Mouse (Mus musculus): Measurements from ENCODE around the gene Pax7. TPM values are rescaled to one million over a fixed set of nuclear protein-coding genes. Genes with fewer than 3 reads are reported as not detected.

Pax7 gene
- total and polyA plus RNA-seq, 3 experiments = not detected

DNA sequence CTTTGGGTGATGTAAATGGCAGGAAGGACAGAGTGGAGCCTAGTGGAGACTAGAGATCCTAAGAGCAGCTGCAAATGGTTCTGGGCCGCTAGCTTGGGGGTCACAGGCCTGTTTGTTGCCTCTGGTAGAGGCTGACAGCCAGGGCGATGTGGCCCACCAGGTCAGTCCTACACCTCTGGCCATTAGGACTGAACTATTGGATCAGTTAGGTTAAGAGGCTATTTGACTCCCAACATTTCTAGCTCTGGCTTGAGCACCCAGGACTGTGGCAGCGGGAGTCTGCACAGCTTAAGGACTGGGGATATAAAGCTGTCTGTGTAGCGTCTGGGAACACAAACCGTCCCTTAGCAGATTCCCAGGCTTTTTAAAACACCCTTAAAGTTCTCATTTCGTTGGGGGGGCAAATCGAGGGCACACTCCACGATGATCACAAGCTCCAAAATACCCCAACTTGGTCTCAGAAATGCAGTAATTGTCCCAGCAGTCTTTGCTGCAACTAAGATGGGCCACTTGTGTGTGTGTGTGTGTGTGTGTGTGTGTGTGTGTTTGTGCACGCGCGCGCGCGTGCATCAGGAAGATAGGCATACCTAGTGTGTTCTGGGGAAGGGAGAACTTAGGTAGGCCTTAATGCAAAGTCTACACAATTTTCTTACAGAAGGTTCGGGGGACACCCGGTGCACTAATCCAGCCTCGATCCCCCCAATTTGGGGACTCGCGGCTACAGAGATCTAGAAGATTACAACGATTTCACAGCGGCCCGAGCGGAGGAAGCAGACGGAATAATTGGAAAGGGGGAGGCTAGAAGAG, 2.5 kb downstream of the Pax7 start:
- no peak for DNase-seq (ENCODE audit: low read depth, low spot score)

DNA sequence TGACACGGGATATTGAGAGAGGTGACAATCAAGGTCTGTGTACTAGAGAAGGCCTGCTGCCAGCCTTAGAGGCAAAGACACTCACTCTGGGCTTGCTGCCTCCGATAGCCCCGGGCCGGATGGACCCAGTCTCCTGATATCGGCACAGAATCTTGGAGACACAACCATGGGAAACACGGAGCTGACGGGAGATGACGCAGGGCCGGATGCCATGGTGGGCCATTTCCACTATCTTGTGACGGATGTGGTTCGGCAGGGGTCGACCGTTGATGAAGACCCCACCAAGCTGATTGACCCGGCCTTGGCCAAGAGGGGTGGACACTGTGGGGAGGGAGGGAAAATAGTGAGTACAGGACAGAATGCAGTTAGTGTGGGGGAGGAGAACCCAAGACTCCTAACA, 3.3 kb downstream of the Pax7 start:
- H3K79me2 ChIP-seq (ENCODE audit: control insufficient read depth, insufficient read depth, low read length, poor library complexity) = no peaks in the 10 kb centered on the region
- H3K27ac ChIP-seq (ENCODE audit: control insufficient read depth, low read depth, low read length) = no peak overlapping the region
- H3K27me3 ChIP-seq (ENCODE audit: control insufficient read depth in 1 of 2, insufficient read depth in 2 of 2, low read length in 2 of 2) = no peaks in the 10 kb centered on the region
- H3K4me3 ChIP-seq (ENCODE audit: control insufficient read depth in 1 of 2, insufficient read depth in 1 of 2, low read depth in 2 of 2, low read length in 2 of 2) = no peak overlapping the region
- no peaks in the 10 kb centered on the region for H3K9me3 ChIP-seq (replicated peaks; ENCODE audit: insufficient read depth, low read length)
- H3K36me3 ChIP-seq (ENCODE audit: control insufficient read depth in 1 of 2, insufficient read depth in 2 of 2, low read length in 2 of 2) = no peaks in the 10 kb centered on the region
- H3K9ac ChIP-seq (ENCODE audit: control insufficient read depth, low read depth, low read length, poor library complexity, severe bottlenecking) = no peak overlapping the region
- DNase-seq (ENCODE audit: low read depth, low spot score) = no peak
- H3K4me1 ChIP-seq (ENCODE audit: control insufficient read depth in 1 of 2, insufficient read depth in 2 of 2, low read length in 2 of 2) = no peaks in the 10 kb centered on the region
- TF ChIP-seq GABPA (IDR thresholded peaks at IDR 0.05; ENCODE audit: low read depth, low read length) (no peak), POLR2A (IDR thresholded peaks at IDR 0.05; ENCODE audit: control insufficient read depth in 1 of 2, insufficient read depth in 1 of 2, low read depth in 1 of 2, low read length in 2 of 2, poor library complexity in 1 of 2) (no peak), UBTF (IDR thresholded peaks at IDR 0.05; ENCODE audit: borderline replicate concordance, insufficient read depth, low read depth, low read length) (no peak), MAX (IDR thresholded peaks at IDR 0.05; ENCODE audit: low read length) (no peak)

More for the DNA sequence above, 2.5 kb downstream of the Pax7 start:
- Histone ChIP-seq H3K36me3 (ENCODE audit: control insufficient read depth in 1 of 2, insufficient read depth in 2 of 2, low read length in 2 of 2) (no peaks in the 10 kb centered on the region), H3K9ac (ENCODE audit: control insufficient read depth, low read depth, low read length, poor library complexity, severe bottlenecking) (no peak overlapping the region), H3K4me1 (ENCODE audit: control insufficient read depth in 1 of 2, insufficient read depth in 2 of 2, low read length in 2 of 2) (no peaks in the 10 kb centered on the region), H3K79me2 (ENCODE audit: control insufficient read depth, insufficient read depth, low read length, poor library complexity) (no peaks in the 10 kb centered on the region), H3K27me3 (ENCODE audit: control insufficient read depth in 1 of 2, insufficient read depth in 2 of 2, low read length in 2 of 2) (no peaks in the 10 kb centered on the region), H3K27ac (ENCODE audit: control insufficient read depth, low read depth, low read length) (no peak overlapping the region), H3K4me3 (ENCODE audit: control insufficient read depth in 1 of 2, insufficient read depth in 1 of 2, low read depth in 2 of 2, low read length in 2 of 2) (no peak overlapping the region), H3K9me3 (replicated peaks; ENCODE audit: insufficient read depth, low read length) (no peaks in the 10 kb centered on the region)
- no peak for TF ChIP-seq CTCF (IDR thresholded peaks at IDR 0.05 in 2 of 3, conservative IDR thresholded peaks at IDR 0.05 in 1 of 3; ENCODE audit: control insufficient read depth in 1 of 3, insufficient read depth in 1 of 3, low read depth in 2 of 3, low read length in 3 of 3, poor library complexity in 1 of 3, severe bottlenecking in 1 of 3)
- no peak for TF ChIP-seq ETS1 (IDR thresholded peaks at IDR 0.05; ENCODE audit: low read depth, low read length)
- TF ChIP-seq SMC3 (IDR thresholded peaks at IDR 0.05; ENCODE audit: low read depth, low read length) = no peak
- no peak for TF ChIP-seq E2F4 (IDR thresholded peaks at IDR 0.05; ENCODE audit: borderline replicate concordance, low read depth, low read length)
- no peak for TF ChIP-seq UBTF (IDR thresholded peaks at IDR 0.05; ENCODE audit: borderline replicate concordance, insufficient read depth, low read depth, low read length)
- TF ChIP-seq CHD1 (IDR thresholded peaks at IDR 0.05; ENCODE audit: low read depth, low read length) = no peak

DNA sequence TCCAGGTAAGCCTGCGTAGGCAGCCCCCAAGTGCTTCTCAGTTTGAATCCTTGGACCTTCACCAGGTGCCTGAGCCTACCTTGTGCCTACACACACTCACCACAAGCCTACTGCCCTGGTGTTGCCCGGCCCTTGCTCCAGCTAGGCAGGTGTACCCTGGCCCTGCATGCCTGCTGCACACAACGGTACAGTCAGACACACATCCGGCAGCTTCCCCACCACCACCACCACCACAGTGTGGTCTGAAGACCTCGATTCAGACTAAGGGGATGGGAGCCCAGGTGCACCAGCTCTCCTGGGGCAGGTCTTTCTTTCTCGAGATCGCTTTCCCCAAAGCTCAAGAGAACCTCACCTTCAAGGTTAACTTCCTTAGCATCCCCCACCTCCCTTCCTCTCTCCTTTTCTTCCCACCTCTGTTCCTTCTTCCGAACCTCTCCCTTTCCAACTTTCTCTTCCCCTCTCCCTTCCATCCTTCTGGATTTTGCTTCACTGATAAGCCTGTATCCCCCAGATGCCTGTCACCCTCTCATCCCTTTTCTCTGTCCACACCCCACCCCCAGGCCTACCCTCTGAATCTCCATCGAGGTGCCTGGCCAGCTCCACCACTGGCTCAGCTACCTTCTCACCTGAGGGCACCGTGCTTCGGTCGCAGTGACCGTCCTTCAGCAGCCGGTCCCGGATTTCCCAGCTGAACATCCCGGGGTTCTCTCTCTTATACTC, 4.3 kb downstream of the Pax7 start:
- Histone ChIP-seq H3K9ac (ENCODE audit: control insufficient read depth, low read depth, low read length, poor library complexity, severe bottlenecking) (no peak overlapping the region), H3K27ac (ENCODE audit: control insufficient read depth, low read depth, low read length) (no peak overlapping the region), H3K79me2 (ENCODE audit: control insufficient read depth, insufficient read depth, low read length, poor library complexity) (no peaks in the 10 kb centered on the region), H3K36me3 (ENCODE audit: control insufficient read depth in 1 of 2, insufficient read depth in 2 of 2, low read length in 2 of 2) (no peaks in the 10 kb centered on the region), H3K4me3 (ENCODE audit: control insufficient read depth in 1 of 2, insufficient read depth in 1 of 2, low read depth in 2 of 2, low read length in 2 of 2) (no peak overlapping the region), H3K27me3 (ENCODE audit: control insufficient read depth in 1 of 2, insufficient read depth in 2 of 2, low read length in 2 of 2) (no peaks in the 10 kb centered on the region), H3K4me1 (ENCODE audit: control insufficient read depth in 1 of 2, insufficient read depth in 2 of 2, low read length in 2 of 2) (no peaks in the 10 kb centered on the region), H3K9me3 (replicated peaks; ENCODE audit: insufficient read depth, low read length) (no peaks in the 10 kb centered on the region)
- no peak for DNase-seq (ENCODE audit: low read depth, low spot score)
- TF ChIP-seq TAL1 (IDR thresholded peaks at IDR 0.05; ENCODE audit: low read length) (no peak), MAZ (IDR thresholded peaks at IDR 0.05; ENCODE audit: low read depth, low read length) (no peak), MAX (IDR thresholded peaks at IDR 0.05; ENCODE audit: low read length) (no peak), NELFE (IDR thresholded peaks at IDR 0.05; ENCODE audit: low read depth, low read length) (no peak), JUND (IDR thresholded peaks at IDR 0.05; ENCODE audit: low read depth, low read length) (no peak), GABPA (IDR thresholded peaks at IDR 0.05; ENCODE audit: low read depth, low read length) (no peak), SIN3A (IDR thresholded peaks at IDR 0.05; ENCODE audit: low read length) (no peak), USF1 (IDR thresholded peaks at IDR 0.05; ENCODE audit: low read depth, low read length) (no peak), EP300 (IDR thresholded peaks at IDR 0.05; ENCODE audit: low read depth in 1 of 2, low read length in 2 of 2) (no peak), POLR2AphosphoS2 (IDR thresholded peaks at IDR 0.05; ENCODE audit: low read length) (no peak), ZMIZ1 (IDR thresholded peaks at IDR 0.05; ENCODE audit: low read depth, low read length) (no peak), CTCF (IDR thresholded peaks at IDR 0.05 in 2 of 3, conservative IDR thresholded peaks at IDR 0.05 in 1 of 3; ENCODE audit: control insufficient read depth in 1 of 3, insufficient read depth in 1 of 3, low read depth in 2 of 3, low read length in 3 of 3, poor library complexity in 1 of 3, severe bottlenecking in 1 of 3) (no peak), MYC (IDR thresholded peaks at IDR 0.05; ENCODE audit: low read depth, low read length) (no peak), KAT2A (conservative IDR thresholded peaks at IDR 0.05; ENCODE audit: low read depth, low read length) (no peak), RAD21 (IDR thresholded peaks at IDR 0.05; ENCODE audit: low read depth, low read length) (no peak)
